Mouse (Mus musculus) thymus, adult 2 months (tissue): Measurements from ENCODE around the gene Lhb.

ENCODE experiments used
- CTCF ChIP-seq: fragments of 200-500 bp; IDR thresholded peaks from 2 replicates; pipeline ENCODE4 v1.5.1; 2012; ENCODE audit warnings: mild to moderate bottlenecking, control low read depth, low read length, moderate library complexity, borderline replicate concordance; ENCODE audit not compliant: control insufficient read depth, poor library complexity, insufficient read depth; ENCODE audit errors: extremely low read depth
- POLR2A ChIP-seq: fragments of 200-500 bp; IDR thresholded peaks from 2 replicates; pipeline ENCODE4 v1.6.1; 2012; ENCODE audit warnings: mild to moderate bottlenecking, low read length, control low read depth, moderate library complexity; ENCODE audit not compliant: control insufficient read depth, poor library complexity, insufficient read depth; ENCODE audit errors: extremely low read depth

- TF ChIP-seq POLR2A (no peak), CTCF (no peak)
Measured at GRCm38 (mm10) chr7:45403532-45404261, 16.9 kb upstream of the Lhb start.
